Mouse (Mus musculus) MEL (cell line): ENCODE results near the gene Mageh1. TPM values are rescaled to one million over a fixed set of nuclear protein-coding genes. Genes with fewer than 3 reads are reported as not detected.
"Not testable (repeated sequence)": the region's sequence is repeated elsewhere in the genome, so short reads cannot be mapped to it uniquely, and the experiment has no call there.

ENCODE experiments used
- DNase-seq: peaks from one replicate; pipeline ENCODE4 v3.0.0; 2011; ENCODE audit warnings: low read depth, low spot score
- H3K27ac ChIP-seq: 2 replicates; pipeline ENCODE4 v1.5.1; 2012; ENCODE audit warnings: low read depth, mild to moderate bottlenecking, control low read depth, low read length, moderate library complexity; ENCODE audit not compliant: control insufficient read depth
- H3K27me3 ChIP-seq, 2 experiments: fragments of 150-350 bp in 1 of 2; sonication (generic) in 1 of 2; 2 replicates each; pipeline ENCODE4 v1.6.1; 2012; ENCODE audit warnings: low read length in 2 of 2, mild to moderate bottlenecking in 2 of 2, improper control_type of control experiment in 1 of 2, moderate library complexity in 1 of 2; ENCODE audit not compliant: insufficient read depth in 2 of 2, control insufficient read depth in 1 of 2
- H3K36me3 ChIP-seq, 2 experiments: 2 replicates each; pipeline ENCODE4 v1.6.1; 2012 to 2014; ENCODE audit warnings: low read length in 2 of 2, improper control_type of control experiment in 1 of 2, inconsistent platforms in 1 of 2, mild to moderate bottlenecking in 1 of 2; ENCODE audit not compliant: insufficient read depth in 2 of 2, control insufficient read depth in 1 of 2
- H3K4me1 ChIP-seq, 2 experiments: fragments of 150-350 bp in 1 of 2; sonication (generic) in 1 of 2; 2 replicates each; pipeline ENCODE4 v1.6.1; 2012; ENCODE audit warnings: low read length in 2 of 2, improper control_type of control experiment in 1 of 2, mild to moderate bottlenecking in 1 of 2; ENCODE audit not compliant: insufficient read depth in 2 of 2, control insufficient read depth in 1 of 2
- H3K4me3 ChIP-seq, 2 experiments: fragments of 150-350 bp in 1 of 2; sonication (generic) in 1 of 2; 2 replicates each; pipeline ENCODE4 v1.5.1; 2012; ENCODE audit warnings: low read depth in 2 of 2, low read length in 2 of 2, mild to moderate bottlenecking in 2 of 2, moderate library complexity in 2 of 2, control low read depth in 1 of 2, improper control_type of control experiment in 1 of 2; ENCODE audit not compliant: control insufficient read depth in 1 of 2, insufficient read depth in 1 of 2
- H3K79me2 ChIP-seq: 2 replicates; pipeline ENCODE4 v1.6.1; 2012; ENCODE audit warnings: mild to moderate bottlenecking, low read length, moderate library complexity; ENCODE audit not compliant: control insufficient read depth, poor library complexity, insufficient read depth
- H3K9ac ChIP-seq: 2 replicates; pipeline ENCODE4 v1.6.1; 2012; ENCODE audit warnings: low read depth, mild to moderate bottlenecking, control low read depth, low read length, moderate library complexity; ENCODE audit not compliant: control insufficient read depth, poor library complexity, severe bottlenecking
- H3K9me3 ChIP-seq: fragments of 150-350 bp; sonication (generic); replicated peaks from 2 replicates; pipeline ENCODE4 v1.6.1; 2012; ENCODE audit warnings: mild to moderate bottlenecking, low read length, improper control_type of control experiment, moderate library complexity; ENCODE audit not compliant: insufficient read depth
- E2F4 ChIP-seq: IDR thresholded peaks from 2 replicates; pipeline ENCODE4 v1.6.1; 2011; ENCODE audit warnings: low read depth, low read length, improper control_type of control experiment, borderline replicate concordance
- EP300 ChIP-seq, 2 experiments: IDR thresholded peaks; 2 replicates each; pipeline ENCODE4 v1.6.1; 2011; ENCODE audit warnings: improper control_type of control experiment in 2 of 2, low read length in 2 of 2, low read depth in 1 of 2, mild to moderate bottlenecking in 1 of 2
- ETS1 ChIP-seq: IDR thresholded peaks from 2 replicates; pipeline ENCODE4 v1.6.1; 2012; ENCODE audit warnings: low read depth, mild to moderate bottlenecking, inconsistent platforms, low read length, improper control_type of control experiment, moderate library complexity
- GABPA ChIP-seq: IDR thresholded peaks from 2 replicates; pipeline ENCODE4 v1.6.1; 2012; ENCODE audit warnings: low read depth, mild to moderate bottlenecking, inconsistent platforms, low read length, improper control_type of control experiment, moderate library complexity
- polyA plus RNA-seq, 2 experiments: library from polyadenylated mRNA; stranded (reverse) in 1 of 2; unstranded in 1 of 2; fragments of >175 nt in 1 of 2; fragments of >200 nt in 1 of 2; gene quantifications; 2 replicates each; pipeline versions ENCODE4 v1.2.1 to v1.2.4; 2012; ENCODE audit warnings: low replicate concordance in 2 of 2, low read depth in 1 of 2; ENCODE audit not compliant: insufficient read length in 2 of 2, insufficient read depth in 1 of 2, missing spikeins in 1 of 2
- total RNA-seq: library from RNA; depleted of rRNA; stranded (reverse); fragments of 300-350 nt; gene quantifications from 2 replicates; pipeline ENCODE4 v1.2.3, GENCODE M21; 2012; rRNA removed

Gene Mageh1
- total and polyA plus RNA-seq, 3 experiments: not detected

- TF ChIP-seq EP300 (IDR thresholded peaks at IDR 0.05; ENCODE audit: low read depth in 1 of 2, low read length in 2 of 2) (no peak), GABPA (no peak), ETS1 (no peak), E2F4 (no peak)
- DNase-seq: no peak
- no peak within 1 kb of the TSS for H3K9ac ChIP-seq
- H3K36me3 ChIP-seq: no peaks in the 10 kb centered on the region
- H3K79me2 ChIP-seq: no peaks in the 10 kb centered on the region
- H3K4me1 ChIP-seq: no peaks in the 10 kb centered on the region
- H3K27me3 ChIP-seq: no peaks in the 10 kb centered on the region
- no peak within 1 kb of the TSS for H3K27ac ChIP-seq
- no peaks in the 10 kb centered on the region for H3K9me3 ChIP-seq
- H3K4me3 ChIP-seq: no peak within 1 kb of the TSS
Measured at GRCm38 (mm10) chrX:153006387-153006841, 31.0 kb downstream of the Mageh1 start, which contains the start of gene Usp51. TSS of gene Usp51 (plus strand) at chrX:153006469.

DNA sequence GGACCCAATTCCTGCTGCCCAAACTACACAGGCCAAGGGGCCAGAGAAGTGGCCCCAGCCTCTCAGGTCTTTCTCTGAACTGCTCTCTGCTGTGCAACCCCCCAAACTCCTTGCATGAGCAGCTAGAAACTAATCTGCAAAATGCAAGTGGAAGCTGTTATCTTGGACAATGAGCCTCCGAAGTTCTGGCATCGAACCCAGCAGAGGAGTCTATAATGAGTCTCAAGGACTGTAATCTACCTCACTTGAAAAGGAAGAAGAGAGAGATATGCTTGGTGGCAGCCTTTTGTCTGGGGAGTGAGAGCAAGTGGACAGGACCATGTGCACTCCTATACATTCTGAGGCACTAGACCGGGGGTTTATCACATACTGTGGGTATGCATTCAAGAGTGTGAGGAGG lies 41.3 kb downstream of the Mageh1 start:
- H3K9me3 ChIP-seq, H3K27me3 ChIP-seq: not testable (repeated sequence)

GRCm38 (mm10) chrX:152989852-152990251 lies 47.5 kb downstream of the Mageh1 start:
- not testable (repeated sequence) for H3K4me3 ChIP-seq, H3K9me3 ChIP-seq, H3K27me3 ChIP-seq, H3K27ac ChIP-seq, DNase-seq, H3K79me2 ChIP-seq, H3K4me1 ChIP-seq, H3K36me3 ChIP-seq, H3K9ac ChIP-seq

More for the DNA sequence above, 41.3 kb downstream of the Mageh1 start:
- not testable (repeated sequence) for H3K4me3 ChIP-seq, H3K9ac ChIP-seq, H3K36me3 ChIP-seq, DNase-seq, H3K79me2 ChIP-seq, H3K27ac ChIP-seq, H3K4me1 ChIP-seq

Other genes starting within 250 kb of the Mageh1 start
- gene Usp51, start 31.1 kb downstream of the Mageh1 start, total RNA-seq: not detected in 2 replicates
- not detected for gene Usp51, start 31.1 kb downstream of the Mageh1 start, polyA plus RNA-seq
- not detected in 2 replicates for gene Foxr2, start 81.2 kb upstream of the Mageh1 start, total RNA-seq
- not detected for gene Foxr2, start 81.2 kb upstream of the Mageh1 start, polyA plus RNA-seq
- not detected in 2 replicates for gene Rragb, start 102.4 kb upstream of the Mageh1 start, total RNA-seq
- not detected for gene Rragb, start 102.4 kb upstream of the Mageh1 start, polyA plus RNA-seq
- gene Klf8, start 199.9 kb upstream of the Mageh1 start, total RNA-seq: not detected in 2 replicates
- not detected for gene Klf8, start 199.9 kb upstream of the Mageh1 start, polyA plus RNA-seq